Mouse (Mus musculus) myocyte (in vitro differentiated cells): ENCODE results near the gene Stxbp3. TPM values are rescaled to one million over a fixed set of nuclear protein-coding genes. Genes with fewer than 3 reads are reported as not detected.
A peak's percentile ranks its signal among the peaks of the same experiment; 100 is the strongest.
"Not testable (repeated sequence)": the region's sequence is repeated elsewhere in the genome, so short reads cannot be mapped to it uniquely, and the experiment has no call there.

Experiments used
- H3K27me3 ChIP-seq: one replicate; pipeline ENCODE4 v1.6.1; 2011; ENCODE audit not compliant: control insufficient read depth, insufficient read depth, insufficient read length
- H3K36me3 ChIP-seq: one replicate; pipeline ENCODE4 v1.6.1; 2011; ENCODE audit not compliant: control insufficient read depth, insufficient read depth
- H3K4me2 ChIP-seq: one replicate; pipeline ENCODE4 v1.6.1; 2011; ENCODE audit warnings: low read depth, control low read depth
- H3K4me3 ChIP-seq: one replicate; pipeline ENCODE4 v1.5.1; 2011; ENCODE audit warnings: mild to moderate bottlenecking, control low read depth, moderate library complexity
- H3K79me2 ChIP-seq: one replicate; pipeline ENCODE4 v1.6.1; 2011; ENCODE audit not compliant: control insufficient read depth, insufficient read depth
- H3ac ChIP-seq: one replicate; pipeline ENCODE4 v1.6.1; 2011; ENCODE audit not compliant: control insufficient read depth, insufficient read length
- CEBPB ChIP-seq: IDR thresholded peaks from 2 replicates; pipeline ENCODE4 v1.6.1; 2011; ENCODE audit warnings: mild to moderate bottlenecking, moderate library complexity; ENCODE audit not compliant: poor library complexity, insufficient read depth, severe bottlenecking
- E2F4 ChIP-seq: IDR thresholded peaks from one replicate; pipeline ENCODE4 v1.6.1; 2011; ENCODE audit warnings: mild to moderate bottlenecking, control low read depth, moderate library complexity; ENCODE audit not compliant: insufficient read depth
- MAX ChIP-seq: IDR thresholded peaks from one replicate; pipeline ENCODE4 v1.6.1; 2011; ENCODE audit warnings: low read depth, mild to moderate bottlenecking, control low read depth
- MYOD1 ChIP-seq, 3 experiments: IDR thresholded peaks; one replicate each; pipeline ENCODE4 v1.6.1; 2011; ENCODE audit warnings: control low read depth in 2 of 3, low read depth in 2 of 3, mild to moderate bottlenecking in 2 of 3, moderate library complexity in 1 of 3; ENCODE audit not compliant: insufficient read length in 2 of 3, control insufficient read depth in 1 of 3
- MYOG ChIP-seq, 3 experiments: IDR thresholded peaks; one replicate each; pipeline ENCODE4 v1.6.1; 2011; ENCODE audit warnings: control low read depth in 2 of 3, low read depth in 2 of 3, mild to moderate bottlenecking in 2 of 3; ENCODE audit not compliant: insufficient read length in 2 of 3, control insufficient read depth in 1 of 3, insufficient read depth in 1 of 3
- POLR2A ChIP-seq: IDR thresholded peaks from one replicate; pipeline ENCODE4 v1.6.1; 2011; ENCODE audit warnings: low read depth, mild to moderate bottlenecking, control low read depth, moderate library complexity; ENCODE audit not compliant: insufficient read length
- POLR2AphosphoS2 ChIP-seq: IDR thresholded peaks from one replicate; pipeline ENCODE4 v1.6.1; 2011; ENCODE audit warnings: low read depth, control low read depth; ENCODE audit not compliant: insufficient read length
- REST ChIP-seq: IDR thresholded peaks from one replicate; pipeline ENCODE4 v1.6.1; 2011; ENCODE audit warnings: mild to moderate bottlenecking, control low read depth, moderate library complexity; ENCODE audit not compliant: insufficient read depth, insufficient read length
- SRF ChIP-seq: IDR thresholded peaks from one replicate; pipeline ENCODE4 v1.6.1; 2011; ENCODE audit warnings: low read depth; ENCODE audit not compliant: control insufficient read depth, insufficient read length
- TCF12 ChIP-seq: IDR thresholded peaks from one replicate; pipeline ENCODE4 v1.6.1; 2011; ENCODE audit warnings: mild to moderate bottlenecking, control low read depth; ENCODE audit not compliant: poor library complexity, insufficient read depth, severe bottlenecking
- TCF3 ChIP-seq: IDR thresholded peaks from one replicate; pipeline ENCODE4 v1.6.1; 2011; ENCODE audit warnings: low read depth, control low read depth; ENCODE audit not compliant: insufficient read length
- USF1 ChIP-seq: IDR thresholded peaks from one replicate; pipeline ENCODE4 v1.6.1; 2011; ENCODE audit warnings: low read depth, mild to moderate bottlenecking, control low read depth, moderate library complexity
- polyA plus RNA-seq: library from polyadenylated mRNA; unstranded; fragments of >200 nt; fragmentation: generic; extraction: Trizol; gene quantifications from one replicate; pipeline ENCODE4 v1.2.1, GENCODE M21; 2012; ENCODE audit warnings: missing spikeins

Stxbp3 gene
- polyA plus RNA-seq, 1 experiment = 11.9 TPM

GRCm38 (mm10) chr3:108884706-108885289, 44.5 kb upstream of the Stxbp3 start:
- no peaks in the 10 kb centered on the region for H3K79me2 ChIP-seq
- no peaks in the 10 kb centered on the region for H3K36me3 ChIP-seq
- no peaks in the 10 kb centered on the region for H3K27me3 ChIP-seq
- TF ChIP-seq POLR2A = no peak
- TF ChIP-seq MYOG (IDR thresholded peaks at IDR 0.05; ENCODE audit: control insufficient read depth in 1 of 3, insufficient read depth in 1 of 3, insufficient read length in 2 of 3, low read depth in 2 of 3) = no peak
- no peak for TF ChIP-seq REST
- TF ChIP-seq POLR2AphosphoS2 = no peak
- TF ChIP-seq MAX = no peak
- TF ChIP-seq E2F4 = no peak
- no peak for TF ChIP-seq MYOD1 (IDR thresholded peaks at IDR 0.05; ENCODE audit: control insufficient read depth in 1 of 3, insufficient read length in 2 of 3, low read depth in 2 of 3)
- no peak for TF ChIP-seq SRF
- TF ChIP-seq TCF12 = no peak
- no peak for TF ChIP-seq USF1
- TF ChIP-seq TCF3 = no peak
- TF ChIP-seq CEBPB = no peak
- H3K4me2 ChIP-seq = no peak overlapping the region
- no peak overlapping the region for H3ac ChIP-seq
- no peak overlapping the region for H3K4me3 ChIP-seq

- TF ChIP-seq POLR2A = no peak
- Histone ChIP-seq H3K79me2 (no peaks in the 10 kb centered on the region), H3K4me3 (no peak overlapping the region), H3K36me3 (no peaks in the 10 kb centered on the region), H3ac (no peak overlapping the region), H3K4me2 (no peak overlapping the region), H3K27me3 (no peaks in the 10 kb centered on the region)
Observed at GRCm38 (mm10) chr3:108883067-108883466, 42.7 kb upstream of the Stxbp3 start.

GRCm38 (mm10) chr3:108881873-108882272, 41.5 kb upstream of the Stxbp3 start:
- peak overlapping the region; percentile 85 for H3K4me2 ChIP-seq
- not testable (repeated sequence) for H3K27me3 ChIP-seq, H3K4me3 ChIP-seq, H3K79me2 ChIP-seq, H3ac ChIP-seq, H3K36me3 ChIP-seq

- H3K4me2 ChIP-seq = peak overlapping the region; percentile 85
- H3K79me2 ChIP-seq = no peaks in the 10 kb centered on the region
- no peak overlapping the region for H3ac ChIP-seq
- H3K36me3 ChIP-seq = no peaks in the 10 kb centered on the region
- no peaks in the 10 kb centered on the region for H3K27me3 ChIP-seq
- H3K4me3 ChIP-seq = no peak overlapping the region
- TF ChIP-seq MYOG (IDR thresholded peaks at IDR 0.05; ENCODE audit: control insufficient read depth in 1 of 3, insufficient read depth in 1 of 3, insufficient read length in 2 of 3, low read depth in 2 of 3) (peak in 2 of 3 experiments; percentile 5 to 47), POLR2A (no peak), MYOD1 (IDR thresholded peaks at IDR 0.05; ENCODE audit: control insufficient read depth in 1 of 3, insufficient read length in 2 of 3, low read depth in 2 of 3) (peak; percentile 8 to 70 (median 45)), POLR2AphosphoS2 (no peak)
Observed at GRCm38 (mm10) chr3:108880544-108881507, 40.5 kb upstream of the Stxbp3 start.

GRCm38 (mm10) chr3:108879836-108880435, 39.6 kb upstream of the Stxbp3 start:
- no peak for TF ChIP-seq POLR2AphosphoS2
- TF ChIP-seq USF1 = no peak
- no peak for TF ChIP-seq TCF12
- no peak for TF ChIP-seq MYOD1 (IDR thresholded peaks at IDR 0.05; ENCODE audit: control insufficient read depth in 1 of 3, insufficient read length in 2 of 3, low read depth in 2 of 3)
- no peak for TF ChIP-seq TCF3
- no peak for TF ChIP-seq REST
- no peak for TF ChIP-seq SRF
- TF ChIP-seq POLR2A = no peak
- no peak for TF ChIP-seq CEBPB
- no peak for TF ChIP-seq E2F4
- no peak for TF ChIP-seq MYOG (IDR thresholded peaks at IDR 0.05; ENCODE audit: control insufficient read depth in 1 of 3, insufficient read depth in 1 of 3, insufficient read length in 2 of 3, low read depth in 2 of 3)
- no peak for TF ChIP-seq MAX
- Histone ChIP-seq H3K79me2 (no peaks in the 10 kb centered on the region), H3K4me3 (no peak overlapping the region), H3K27me3 (no peaks in the 10 kb centered on the region), H3K4me2 (peak overlapping the region; percentile 85), H3K36me3 (no peaks in the 10 kb centered on the region), H3ac (no peak overlapping the region)
